Mouse (Mus musculus) adrenal gland, postnatal 14 days (tissue): Measurements from ENCODE around the gene Grcc10. TPM values are rescaled to one million over a fixed set of nuclear protein-coding genes. Genes with fewer than 3 reads are reported as not detected.

Source experiments
- DNase-seq: peaks from one replicate; pipeline ENCODE4 v3.0.0; 2021; ENCODE audit warnings: mixed read lengths
- total RNA-seq: library from RNA; stranded (reverse); gene quantifications from 2 replicates; pipeline ENCODE4 v1.2.3, GENCODE M21; 2021

The Grcc10 gene
- total RNA-seq, 1 experiment from 2014 or later, result 346 TPM

GRCm38 (mm10) chr6:124757351-124757880, 16.2 kb upstream of the Grcc10 start:
- DNase-seq, result no peak

- DNase-seq, result peak; percentile 93
These were observed 15.6 kb upstream of the Grcc10 start for GRCm38 (mm10) chr6:124756652-124757350.

GRCm38 (mm10) chr6:124755831-124756595, 14.8 kb upstream of the Grcc10 start, which contains the start of the genes Gm45234 and Atn1:
Gene Gm45234, minus strand, starts transcription at chr6:124756021.
Gene Atn1, minus strand, starts transcription at chr6:124756524.
- DNase-seq, result peak; percentile 89

- DNase-seq, result no peak
These were observed 14.1 kb upstream of the Grcc10 start for GRCm38 (mm10) chr6:124755306-124755705.

- no peak for DNase-seq
These were observed 12.7 kb upstream of the Grcc10 start for GRCm38 (mm10) chr6:124753861-124754260.

- DNase-seq, result no peak
These were observed 9.2 kb upstream of the Grcc10 start for GRCm38 (mm10) chr6:124750405-124750804.

GRCm38 (mm10) chr6:124746654-124747632, 5.8 kb upstream of the Grcc10 start:
- DNase-seq, result no peak

GRCm38 (mm10) chr6:124746296-124746605, 5.1 kb upstream of the Grcc10 start:
- no peak for DNase-seq

- peak; percentile 97 for DNase-seq
These were observed 4.5 kb upstream of the Grcc10 start for GRCm38 (mm10) chr6:124745490-124746295.

GRCm38 (mm10) chr6:124744755-124745321, 3.7 kb upstream of the Grcc10 start:
- DNase-seq, result no peak

GRCm38 (mm10) chr6:124743647-124744046, 2.5 kb upstream of the Grcc10 start:
- DNase-seq, result no peak

GRCm38 (mm10) chr6:124742839-124743514, 1.8 kb upstream of the Grcc10 start:
- no peak for DNase-seq

- DNase-seq, result no peak
These were observed 668 bp upstream of the Grcc10 start for GRCm38 (mm10) chr6:124741842-124742241.

- peak; percentile 75 for DNase-seq
These were observed 825 bp downstream of the Grcc10 start for GRCm38 (mm10) chr6:124740211-124740887.

GRCm38 (mm10) chr6:124739231-124739796, 1.9 kb downstream of the Grcc10 start:
- DNase-seq, result no peak

GRCm38 (mm10) chr6:124738511-124739023, 2.6 kb downstream of the Grcc10 start, which contains the start of gene Ptpn6:
Gene Ptpn6, minus strand, starts transcription at chr6:124738714.
- DNase-seq, result no peak

- DNase-seq, result no peak
These were observed 4.1 kb downstream of the Grcc10 start for GRCm38 (mm10) chr6:124737040-124737439.

- DNase-seq, result no peak
These were observed 6.8 kb downstream of the Grcc10 start for GRCm38 (mm10) chr6:124734417-124734816.
